8 mouse cellular contexts compared by ENCODE assay signal in genomic region chr8:75033511-75034243, GRCm38 (mm10). TPM values are rescaled to one million over a fixed set of nuclear protein-coding genes. Genes with fewer than 3 reads are reported as not detected.
DNase-seq lines count a peak whose midpoint lies in the region; ATAC-seq and TF ChIP-seq lines count a peak whose summit lies in the region.

Gene Tom1, plus strand, starts transcription at chr8:75033705.

- peak; percentile 97 for ATAC-seq in activated CD4-positive, CD25-positive, alpha-beta regulatory T cell, adult 4 months

- no peaks in the 10 kb centered on the region for H3K9me3 ChIP-seq in megakaryocyte, embryonic 14.5 days

- TF ChIP-seq CTCF in cortical plate, adult 2 months (IDR thresholded peaks at IDR 0.05; ENCODE audit: extremely low read depth, insufficient read depth, low read length), result no peak

- 0 out of 2 replicates have a peak, but pooled peaks have one; percentile 42 for TF ChIP-seq POLR2A in cortical plate, adult 2 months (IDR thresholded peaks at IDR 0.05; ENCODE audit: extremely low read depth, insufficient read depth, low read length)

- H3K4me1 ChIP-seq in cortical plate, adult 2 months (ENCODE audit: control insufficient read depth, insufficient read depth, low read length), result no peaks in the 10 kb centered on the region
- peaks cover 61% of the 10 kb centered on the region for H3K4me1 ChIP-seq in megakaryocyte, embryonic 14.5 days

- no peaks in the 10 kb centered on the region for H3K27me3 ChIP-seq in megakaryocyte, embryonic 14.5 days (replicated peaks)

- H3K36me3 ChIP-seq in megakaryocyte, embryonic 14.5 days (replicated peaks; ENCODE audit: low read length), result peaks cover 66% of the 10 kb centered on the region

- peak within 1 kb of the TSS; percentile 75 for H3K27ac ChIP-seq in cortical plate, adult 2 months (ENCODE audit: insufficient read depth, low read length)

- DNase-seq in gastrocnemius, adult 8-10 months (ENCODE audit: low spot score in 2 of 2), result peak; percentile 97
- DNase-seq in hindlimb bud, embryonic 11.5 days (ENCODE audit: extremely low spot score, low read depth, low spot score), result peak; percentile 99
- DNase-seq in left cerebral cortex, adult 8-10 months (ENCODE audit: low spot score in 2 of 2), result peak; percentile 97 to 100
- peak; percentile 98 for DNase-seq in right cerebral cortex, postnatal 10 days (ENCODE audit: low spot score in 2 of 2)
- peak; percentile 98 for DNase-seq in urinary bladder, postnatal 25 days (ENCODE audit: low spot score)

- peak within 1 kb of the TSS; percentile 61 for H3K4me3 ChIP-seq in cortical plate, adult 2 months (ENCODE audit: insufficient read depth, low read length)
- H3K4me3 ChIP-seq in megakaryocyte, embryonic 14.5 days (replicated peaks), result peak within 1 kb of the TSS; percentile 97

RNA-seq across cellular contexts. Expression of gene Tom1, which starts in this region (rescaled TPM):
- polyA plus RNA-seq in activated CD4-positive, CD25-positive, alpha-beta regulatory T cell, adult 4 months (2017; shearing (Covaris generic)), result 10 to 100 TPM; 14.3 to 14.7 TPM
- 42.5 and 48.2 TPM in 2 replicates for polyA plus RNA-seq in cortical plate, adult 2 months (2012; rRNA removed)
- 10 to 100 TPM; 49.3 to 54.6 (median 50.3) TPM for total RNA-seq in gastrocnemius, adult 8-10 months (2022)
- 10 to 100 TPM; 38.0 to 52.0 (median 41.2) TPM for total RNA-seq in left cerebral cortex, adult 8-10 months (2022)
- polyA plus RNA-seq in megakaryocyte, embryonic 14.5 days (2012; ENCODE audit: insufficient read depth, low replicate concordance), result 36.8 and 115 TPM in 2 replicates

Comparison
In these comparisons a context has a peak if more than half of its experiments do, and no peak if none do; other contexts are left out.
1. Peak in every context shown above with its lines: DNase-seq, ATAC-seq, H3K4me3 ChIP-seq and H3K27ac ChIP-seq.